Mouse (Mus musculus) neural tube, embryonic 14.5 days (tissue): ENCODE measurements around the gene Il2rb. TPM values are rescaled to one million over a fixed set of nuclear protein-coding genes. Genes with fewer than 3 reads are reported as not detected.

Experiments used
- polyA plus RNA-seq: library from polyadenylated mRNA; unstranded; fragments of >200 nt; fragmentation: Nextera tagmentation; extraction: Ambion mirVana; gene quantifications from 2 replicates; pipeline ENCODE4 v1.2.1, GENCODE M21; 2014

The Il2rb gene
- polyA plus RNA-seq, 1 experiment from 2014 or later = 0.11 TPM

Other genes starting within 250 kb of the Il2rb start
- gene Csf2rb2, start 189.6 kb downstream of the Il2rb start, polyA plus RNA-seq = 0.09 and 0.11 TPM in 2 replicates
- 0.53 and 0.56 TPM in 2 replicates for gene Csf2rb, start 169.5 kb downstream of the Il2rb start, polyA plus RNA-seq
- not detected in 2 replicates for gene Tex33, start 99.4 kb downstream of the Il2rb start, polyA plus RNA-seq
- gene Tst, start 89.4 kb downstream of the Il2rb start, polyA plus RNA-seq = 16.0 and 20.3 TPM in 2 replicates
- gene Mpst, start 88.9 kb downstream of the Il2rb start, polyA plus RNA-seq = 3.7 and 4.2 TPM in 2 replicates
- gene Kctd17, start 66.7 kb downstream of the Il2rb start, polyA plus RNA-seq = 141 and 157 TPM in 2 replicates
- 0.78 TPM in 1 of 2 replicates, not detected in the other for gene Tmprss6, start 26.6 kb downstream of the Il2rb start, polyA plus RNA-seq
- gene C1qtnf6, start 36.1 kb upstream of the Il2rb start, polyA plus RNA-seq = 6.0 and 8.5 TPM in 2 replicates
- 0.14 and 0.67 TPM in 2 replicates for gene Sstr3, start 49.4 kb upstream of the Il2rb start, polyA plus RNA-seq
- gene Rac2, start 77.5 kb upstream of the Il2rb start, polyA plus RNA-seq = 6.9 and 9.0 TPM in 2 replicates
- 2.0 and 3.7 TPM in 2 replicates for gene Cyth4, start 101.8 kb upstream of the Il2rb start, polyA plus RNA-seq
- gene Elfn2, start 223.5 kb upstream of the Il2rb start, polyA plus RNA-seq = 4.1 and 6.8 TPM in 2 replicates